Mouse (Mus musculus) intestine, embryonic 15.5 days (tissue): Measurements from ENCODE around the gene Wdr62. TPM values are rescaled to one million over a fixed set of nuclear protein-coding genes. Genes with fewer than 3 reads are reported as not detected.

Experiments used
- ATAC-seq: fragments of 200-750 bp; cut with Nextera tagmentation; 2 replicates; pipeline ENCODE4 v1.8.0; 2017; ENCODE audit warnings: moderate TSS enrichment, moderate library complexity
- H3K27ac ChIP-seq: fragments of 300-500 bp; sonication (generic); 2 replicates; pipeline ENCODE4 v1.5.1; 2015; ENCODE audit warnings: mild to moderate bottlenecking, inconsistent platforms
- H3K27me3 ChIP-seq: fragments of 300-500 bp; sonication (generic); replicated peaks from 2 replicates; pipeline ENCODE4 v1.6.1; 2015; ENCODE audit warnings: inconsistent platforms
- H3K36me3 ChIP-seq: fragments of 300-500 bp; sonication (generic); 2 replicates; pipeline ENCODE4 v1.6.1; 2015; ENCODE audit warnings: inconsistent platforms
- H3K4me1 ChIP-seq: fragments of 300-500 bp; sonication (generic); replicated peaks from 2 replicates; pipeline ENCODE4 v1.6.1; 2015; ENCODE audit warnings: inconsistent platforms
- H3K4me2 ChIP-seq: fragments of 300-500 bp; sonication (generic); replicated peaks from 2 replicates; pipeline ENCODE4 v1.6.1; 2015; ENCODE audit warnings: mild to moderate bottlenecking, inconsistent platforms
- H3K4me3 ChIP-seq: fragments of 300-500 bp; sonication (generic); replicated peaks from 2 replicates; pipeline ENCODE4 v1.5.1; 2015; ENCODE audit warnings: inconsistent platforms
- H3K9ac ChIP-seq: fragments of 300-500 bp; sonication (generic); 2 replicates; pipeline ENCODE4 v1.6.1; 2015; ENCODE audit warnings: inconsistent platforms
- H3K9me3 ChIP-seq: fragments of 300-500 bp; sonication (generic); 2 replicates; pipeline ENCODE4 v1.6.1; 2016; ENCODE audit warnings: inconsistent platforms
- WGBS: fragments of 180-500 bp; shearing (Covaris S2); methylation state at CpG from one replicate; pipeline ENCODE4 v1.1.7; 2015; 5-methylcytosine and 5-hydroxymethylcytosine counted together
- polyA plus RNA-seq: library from polyadenylated mRNA; unstranded; fragments of >200 nt; fragmentation: Nextera tagmentation; extraction: Ambion mirVana; gene quantifications from 2 replicates; pipeline ENCODE4 v1.2.1, GENCODE M21; 2015

The Wdr62 gene
- 6.6 and 8.4 TPM in 2 replicates for polyA plus RNA-seq

GRCm38 (mm10) chr7:30279951-30280669, at the start of gene Wdr62, which contains the start of gene Thap8:
Wdr62 (minus strand) TSS chr7:30280419.
Thap8 (plus strand) TSS chr7:30280094.
- Histone ChIP-seq H3K4me2 (peak within 1 kb of the TSS; percentile 86), H3K4me1 (peaks cover 4% of the 10 kb centered on the region; the same call in 1 of the 2 replicates), H3K27ac (peak within 1 kb of the TSS; percentile 98), H3K4me3 (peak within 1 kb of the TSS; percentile 82), H3K36me3 (no peaks in the 10 kb centered on the region), H3K27me3 (no peaks in the 10 kb centered on the region), H3K9me3 (no peaks in the 10 kb centered on the region), H3K9ac (peak within 1 kb of the TSS; percentile 54)
- WGBS, result under 1% methylated on average over 49 of the region's 49 CpGs
- peak; percentile 98 for ATAC-seq

- Histone ChIP-seq H3K36me3 (no peaks in the 10 kb centered on the region), H3K4me1 (peaks cover 1% of the 10 kb centered on the region; the same call in 1 of the 2 replicates), H3K27ac (no peak overlapping the region), H3K4me2 (no peak overlapping the region), H3K9me3 (no peaks in the 10 kb centered on the region), H3K27me3 (no peaks in the 10 kb centered on the region), H3K4me3 (no peak overlapping the region), H3K9ac (no peak overlapping the region)
- ATAC-seq, result no peak
- WGBS, result 59% methylated on average over 10 of the region's 10 CpGs
Measured at GRCm38 (mm10) chr7:30328379-30328778, 48.2 kb upstream of the Wdr62 start.

- Histone ChIP-seq H3K27ac (no peak overlapping the region), H3K27me3 (no peaks in the 10 kb centered on the region), H3K9me3 (no peaks in the 10 kb centered on the region), H3K4me1 (no peaks in the 10 kb centered on the region), H3K4me2 (no peak overlapping the region), H3K9ac (no peak overlapping the region), H3K4me3 (no peak overlapping the region), H3K36me3 (no peaks in the 10 kb centered on the region)
- no peak for ATAC-seq
- 65% methylated on average over 15 of the region's 15 CpGs for WGBS
Measured at GRCm38 (mm10) chr7:30327140-30327539, 46.9 kb upstream of the Wdr62 start.

- Histone ChIP-seq H3K4me2 (no peak overlapping the region), H3K9ac (no peak overlapping the region), H3K9me3 (no peaks in the 10 kb centered on the region), H3K36me3 (no peaks in the 10 kb centered on the region), H3K27ac (no peak overlapping the region), H3K27me3 (no peaks in the 10 kb centered on the region), H3K4me3 (no peak overlapping the region), H3K4me1 (peaks cover under 1% of the 10 kb centered on the region; the same call in 1 of the 2 replicates)
- ATAC-seq, result no peak
Measured at GRCm38 (mm10) chr7:30326427-30326826, 46.2 kb upstream of the Wdr62 start.

- no peak overlapping the region for H3K27ac ChIP-seq
Measured at GRCm38 (mm10) chr7:30325364-30325763, 45.1 kb upstream of the Wdr62 start.

GRCm38 (mm10) chr7:30324300-30324944, 44.2 kb upstream of the Wdr62 start:
- Histone ChIP-seq H3K9ac (no peak overlapping the region), H3K27ac (no peak overlapping the region), H3K4me1 (peaks cover 10% of the 10 kb centered on the region), H3K9me3 (no peaks in the 10 kb centered on the region), H3K4me2 (no peak overlapping the region), H3K4me3 (no peak overlapping the region), H3K36me3 (no peaks in the 10 kb centered on the region), H3K27me3 (no peaks in the 10 kb centered on the region)
- no peak for ATAC-seq
- 76% methylated on average over 5 of the region's 5 CpGs for WGBS

More at GRCm38 (mm10) chr7:30325364-30325763, 45.1 kb upstream of the Wdr62 start:
- H3K36me3 ChIP-seq, result no peaks in the 10 kb centered on the region
- H3K9me3 ChIP-seq, result no peaks in the 10 kb centered on the region
- no peak overlapping the region for H3K4me3 ChIP-seq
- H3K4me2 ChIP-seq, result no peak overlapping the region
- H3K4me1 ChIP-seq, result peaks cover 10% of the 10 kb centered on the region
- H3K9ac ChIP-seq, result no peak overlapping the region
- 41% methylated on average over 2 of the region's 2 CpGs for WGBS
- no peaks in the 10 kb centered on the region for H3K27me3 ChIP-seq
- no peak for ATAC-seq

- peak within 1 kb of the TSS; percentile 45 for H3K9ac ChIP-seq
- 77% methylated on average over 3 of the region's 3 CpGs for WGBS
Measured at GRCm38 (mm10) chr7:30323795-30324194, 43.6 kb upstream of the Wdr62 start, which contains the start of gene Sdhaf1. Sdhaf1 (minus strand) TSS chr7:30323895.

GRCm38 (mm10) chr7:30322865-30323264, 42.6 kb upstream of the Wdr62 start:
- H3K9me3 ChIP-seq, result no peaks in the 10 kb centered on the region
- H3K4me1 ChIP-seq, result peaks cover 10% of the 10 kb centered on the region
- H3K4me3 ChIP-seq, result peak overlapping the region; percentile 85
- ATAC-seq, result peak; percentile 31
- H3K27ac ChIP-seq, result peak overlapping the region; percentile 92
- WGBS, result 27% methylated on average over 6 of the region's 6 CpGs
- no peaks in the 10 kb centered on the region for H3K36me3 ChIP-seq
- peak overlapping the region; percentile 87 for H3K4me2 ChIP-seq
- peak overlapping the region; percentile 45 for H3K9ac ChIP-seq
- H3K27me3 ChIP-seq, result no peaks in the 10 kb centered on the region

More at GRCm38 (mm10) chr7:30323795-30324194, 43.6 kb upstream of the Wdr62 start, which contains the start of gene Sdhaf1:
- Histone ChIP-seq H3K9me3 (no peaks in the 10 kb centered on the region), H3K36me3 (no peaks in the 10 kb centered on the region), H3K27ac (peak within 1 kb of the TSS; percentile 92), H3K4me1 (peaks cover 10% of the 10 kb centered on the region), H3K4me3 (peak within 1 kb of the TSS; percentile 85; the same call in 1 of the 2 replicates), H3K4me2 (peak within 1 kb of the TSS; percentile 87), H3K27me3 (no peaks in the 10 kb centered on the region)
- no peak for ATAC-seq

- Histone ChIP-seq H3K4me1 (peaks cover 10% of the 10 kb centered on the region), H3K27ac (peak overlapping the region; percentile 92), H3K4me3 (peak overlapping the region; percentile 85), H3K27me3 (no peaks in the 10 kb centered on the region), H3K9me3 (no peaks in the 10 kb centered on the region), H3K36me3 (no peaks in the 10 kb centered on the region), H3K4me2 (peak overlapping the region; percentile 87), H3K9ac (peak overlapping the region; percentile 92)
- ATAC-seq, result peak; percentile 98
- WGBS, result under 1% methylated on average over 20 of the region's 20 CpGs
Measured at GRCm38 (mm10) chr7:30322285-30322667, 42.1 kb upstream of the Wdr62 start.

GRCm38 (mm10) chr7:30321539-30322284, 41.5 kb upstream of the Wdr62 start, which contains the start of gene E130208F15Rik:
E130208F15Rik (plus strand) TSS chr7:30321740.
- peaks cover 10% of the 10 kb centered on the region for H3K4me1 ChIP-seq
- no peaks in the 10 kb centered on the region for H3K27me3 ChIP-seq
- peak within 1 kb of the TSS; percentile 92 for H3K9ac ChIP-seq
- H3K27ac ChIP-seq, result peak within 1 kb of the TSS; percentile 92
- peak; percentile 74 for ATAC-seq
- WGBS, result under 1% methylated on average over 63 of the region's 63 CpGs
- no peaks in the 10 kb centered on the region for H3K9me3 ChIP-seq
- H3K4me2 ChIP-seq, result peak within 1 kb of the TSS; percentile 87
- H3K4me3 ChIP-seq, result peak within 1 kb of the TSS; percentile 85
- no peaks in the 10 kb centered on the region for H3K36me3 ChIP-seq

GRCm38 (mm10) chr7:30320946-30321345, 40.7 kb upstream of the Wdr62 start:
- H3K4me1 ChIP-seq, result peaks cover 10% of the 10 kb centered on the region
- no peaks in the 10 kb centered on the region for H3K36me3 ChIP-seq
- ATAC-seq, result no peak
- H3K4me3 ChIP-seq, result no peak overlapping the region
- H3K9me3 ChIP-seq, result no peaks in the 10 kb centered on the region
- H3K9ac ChIP-seq, result 0 out of 2 replicates have a peak overlapping the region, but pooled peaks have one; percentile 4
- H3K27ac ChIP-seq, result 0 out of 2 replicates have a peak overlapping the region, but pooled peaks have one; percentile 40
- H3K4me2 ChIP-seq, result peak overlapping the region; percentile 87
- H3K27me3 ChIP-seq, result no peaks in the 10 kb centered on the region
- 74% methylated on average over 2 of the region's 2 CpGs for WGBS

- Histone ChIP-seq H3K36me3 (no peaks in the 10 kb centered on the region), H3K4me3 (no peak overlapping the region), H3K9me3 (no peaks in the 10 kb centered on the region), H3K27me3 (no peaks in the 10 kb centered on the region), H3K4me2 (no peak overlapping the region), H3K4me1 (peaks cover 20% of the 10 kb centered on the region), H3K27ac (no peak overlapping the region), H3K9ac (no peak overlapping the region)
- no peak for ATAC-seq
- 96% methylated on average over 3 of the region's 3 CpGs for WGBS
Measured at GRCm38 (mm10) chr7:30318142-30318541, 37.9 kb upstream of the Wdr62 start.
